Mouse (Mus musculus): Measurements from ENCODE around the gene Gm21739. TPM values are rescaled to one million over a fixed set of nuclear protein-coding genes. Genes with fewer than 3 reads are reported as not detected.
"Not testable (repeated sequence)": the region's sequence is repeated elsewhere in the genome, so short reads cannot be mapped to it uniquely, and the experiment has no call there.

The Gm21739 gene
- total RNA-seq (2015; ENCODE audit: low replicate concordance) (not detected in 2 replicates), total RNA-seq (2017; ENCODE audit: low replicate concordance) (not detected in 2 replicates)

DNA sequence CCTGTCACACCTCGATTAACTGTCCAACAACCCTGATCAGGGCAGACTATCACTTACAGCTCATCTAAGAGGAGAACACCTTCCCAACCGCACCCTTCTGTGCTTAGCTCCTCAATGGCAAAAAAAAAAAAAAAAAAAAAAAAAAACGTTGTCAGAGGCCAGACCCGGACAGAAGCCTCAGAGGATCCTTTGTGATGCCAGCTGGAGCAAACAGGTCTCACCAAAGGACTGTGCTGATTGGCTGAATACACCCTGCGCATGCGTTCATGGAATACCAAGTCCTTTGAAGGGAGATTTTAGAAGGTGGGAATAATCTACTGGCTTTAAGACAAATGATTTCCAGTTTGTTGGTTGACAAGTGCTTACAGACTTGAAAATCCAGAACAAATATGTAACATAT is at the start of gene Gm21739:
TSS of gene Gm21739 (minus strand) at position 101 of the 400 bp plus-strand sequence.
- ATAC-seq (replicated peaks; ENCODE audit: low FRiP score, poor library complexity, severe bottlenecking) = not testable (repeated sequence)
